Mouse (Mus musculus) neutrophil, adult 65 days (primary cell): ENCODE measurements around the gene Ptprb. TPM values are rescaled to one million over a fixed set of nuclear protein-coding genes. Genes with fewer than 3 reads are reported as not detected.

Source experiments
- total RNA-seq: library from RNA; stranded (reverse); gene quantifications from 2 replicates; pipeline ENCODE4 v1.2.4, GENCODE M21; 2023

Gene Ptprb
- total RNA-seq = 0.05 and 1.1 TPM in 2 replicates

DNA sequence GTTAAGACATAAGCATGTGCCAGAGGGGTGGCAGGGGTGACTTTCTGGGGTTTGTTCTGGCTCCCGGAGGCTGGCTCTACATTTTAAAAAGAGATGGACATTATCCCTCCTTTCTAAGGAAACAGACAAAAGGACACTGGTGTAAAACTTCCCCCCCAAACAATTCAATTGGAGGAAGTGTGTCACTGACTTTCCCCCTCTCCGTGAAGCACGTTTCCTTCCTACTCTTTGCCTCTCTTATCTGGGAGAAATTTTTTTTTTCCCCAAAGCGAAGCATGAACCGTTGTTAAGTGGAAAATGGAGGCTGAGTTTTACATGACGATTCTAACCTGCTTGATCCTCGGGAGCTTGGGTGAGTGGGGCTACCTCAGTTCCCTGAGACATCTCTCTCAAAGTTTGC, at the start of gene Ptprb:
Gene Ptprb (plus strand): TSS at position 244 of the 400 bp plus-strand sequence.

Other genes with a start within 250 kb of the Ptprb start
- 0.19 TPM in 1 of 2 replicates, not detected in the other for gene 4933416C03Rik, start 161.6 kb upstream of the Ptprb start, total RNA-seq
- not detected in 2 replicates for gene Kcnmb4, start 198.4 kb downstream of the Ptprb start, total RNA-seq